Mouse (Mus musculus) megakaryocyte, embryonic 14.5 days (primary cell): ENCODE results near the gene Slc36a2.

Experiments
- FLI1 ChIP-seq: IDR thresholded peaks from 2 replicates; pipeline ENCODE4 v1.6.1; 2012; ENCODE audit warnings: low read length, inconsistent platforms, mixed read lengths
- GATA1 ChIP-seq: IDR thresholded peaks from 3 replicates; pipeline ENCODE4 v1.6.1; 2012; ENCODE audit warnings: mixed read lengths, low read length, inconsistent platforms, borderline replicate concordance

DNA sequence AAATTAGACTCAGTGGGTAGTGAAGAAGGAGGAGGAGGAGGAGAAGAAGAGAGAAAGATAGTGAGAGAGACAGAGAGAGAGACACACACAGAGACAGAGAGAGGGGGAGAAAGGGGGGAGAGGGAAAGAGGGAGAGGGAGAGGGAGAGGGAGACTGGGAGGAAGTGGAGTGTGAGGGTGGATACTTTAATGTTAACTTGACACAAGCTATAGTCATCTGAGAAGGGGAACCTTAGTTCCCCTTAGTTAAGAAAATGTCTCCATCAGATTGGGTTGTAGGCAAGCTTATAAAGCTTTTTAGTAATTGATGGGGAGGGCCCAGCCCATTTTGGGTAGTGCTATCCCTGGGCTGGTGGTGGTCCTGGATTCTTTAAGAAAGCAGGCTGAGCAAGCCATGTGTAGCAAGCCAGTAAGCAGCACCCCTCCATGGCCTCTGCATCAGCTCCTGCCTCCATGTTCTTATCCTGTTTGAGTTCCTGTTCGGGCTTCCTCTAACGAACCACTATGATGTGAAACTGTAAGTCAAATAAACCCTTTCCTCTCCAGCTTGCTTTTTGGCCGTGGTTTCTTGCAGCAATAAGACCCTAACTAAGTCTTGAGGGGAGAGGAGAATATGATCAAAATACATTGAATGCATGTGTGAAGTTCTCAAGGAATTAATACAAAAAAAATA lies 30.3 kb downstream of the Slc36a2 start:
- TF ChIP-seq GATA1, result no peak
- no peak for TF ChIP-seq FLI1
